Mouse (Mus musculus): ENCODE data around the gene Pygm. TPM values are rescaled to one million over a fixed set of nuclear protein-coding genes. Genes with fewer than 3 reads are reported as not detected.

The Pygm gene
- polyA plus RNA-seq, 1 experiment from 2014 or later = 6.2 TPM

DNA sequence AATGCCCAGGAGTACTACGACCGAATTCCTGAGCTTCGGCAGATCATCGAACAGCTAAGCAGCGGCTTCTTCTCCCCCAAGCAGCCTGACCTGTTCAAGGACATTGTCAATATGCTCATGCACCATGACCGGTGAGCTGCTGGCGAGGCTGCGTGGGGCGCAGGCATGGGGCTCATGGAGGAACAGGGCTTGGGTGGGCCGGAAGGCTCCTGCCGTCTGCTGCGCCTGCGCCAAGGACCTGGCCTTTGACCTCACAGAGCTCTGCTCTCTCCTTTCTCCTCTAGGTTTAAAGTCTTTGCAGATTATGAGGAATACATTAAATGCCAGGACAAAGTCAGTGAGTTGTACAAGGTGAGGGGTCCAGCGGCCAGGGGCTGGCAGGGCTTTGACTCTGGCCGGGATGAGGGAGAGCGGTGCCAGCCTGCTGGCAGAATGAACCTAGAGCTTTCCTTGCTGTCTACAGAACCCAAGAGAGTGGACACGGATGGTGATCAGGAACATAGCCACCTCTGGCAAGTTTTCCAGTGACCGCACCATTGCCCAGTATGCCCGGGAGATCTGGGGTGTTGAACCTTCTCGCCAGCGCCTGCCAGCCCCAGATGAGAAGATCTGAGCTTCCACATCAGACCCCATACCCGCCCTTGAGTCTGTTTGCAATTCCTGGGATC is 13.5 kb downstream of the Pygm start:
- WGBS = 78% methylated on average over 22 of the region's 22 CpGs
- DNase-seq (ENCODE audit: low spot score) = no peak
- ATAC-seq (replicated peaks; ENCODE audit: low FRiP score, low TSS enrichment, low read depth) = no peak
- Histone ChIP-seq H3K9me3 (ENCODE audit: control insufficient read depth, low read length) (no peaks in the 10 kb centered on the region), H3K4me3 (ENCODE audit: low read depth, low read length) (no peak overlapping the region), H3K27me3 (replicated peaks; ENCODE audit: control insufficient read depth, insufficient read depth, low read length) (peaks cover 30% of the 10 kb centered on the region), H3K9ac (ENCODE audit: low read length) (no peak overlapping the region), H3K4me2 (ENCODE audit: low read length) (no peak overlapping the region), H3K36me3 (ENCODE audit: control insufficient read depth, insufficient read depth, low read length) (no peaks in the 10 kb centered on the region), H3K27ac (ENCODE audit: low read depth) (no peak overlapping the region), H3K4me1 (replicated peaks; ENCODE audit: control insufficient read depth, insufficient read depth, low read length) (peaks cover 35% of the 10 kb centered on the region)

GRCm38 (mm10) chr19:6398447-6399284 is 14.5 kb downstream of the Pygm start:
- Histone ChIP-seq H3K27me3 (replicated peaks; ENCODE audit: control insufficient read depth, insufficient read depth, low read length) (peaks cover 30% of the 10 kb centered on the region), H3K4me3 (ENCODE audit: low read depth, low read length) (peak overlapping the region; percentile 52), H3K36me3 (ENCODE audit: control insufficient read depth, insufficient read depth, low read length) (no peaks in the 10 kb centered on the region), H3K4me2 (ENCODE audit: low read length) (peak overlapping the region; percentile 98), H3K4me1 (replicated peaks; ENCODE audit: control insufficient read depth, insufficient read depth, low read length) (peaks cover 35% of the 10 kb centered on the region), H3K27ac (ENCODE audit: low read depth) (no peak overlapping the region; the same call in 1 of the 2 replicates), H3K9ac (ENCODE audit: low read length) (no peak overlapping the region), H3K9me3 (ENCODE audit: control insufficient read depth, low read length) (no peaks in the 10 kb centered on the region)
- DNase-seq (ENCODE audit: low spot score) (peak; percentile 72), ATAC-seq (replicated peaks; ENCODE audit: low FRiP score, low TSS enrichment, low read depth) (peak; percentile 42; the same call in 1 of the 2 replicates)
- under 1% methylated on average over 38 of the region's 39 CpGs for WGBS

- H3K27me3 ChIP-seq (replicated peaks; ENCODE audit: control insufficient read depth, insufficient read depth, low read length) = peaks cover 33% of the 10 kb centered on the region
- under 1% methylated on average over 83 of the region's 87 CpGs for WGBS
- H3K4me2 ChIP-seq (ENCODE audit: low read length) = peak within 1 kb of the TSS; percentile 98
- peaks cover 35% of the 10 kb centered on the region for H3K4me1 ChIP-seq (replicated peaks; ENCODE audit: control insufficient read depth, insufficient read depth, low read length)
- DNase-seq (ENCODE audit: low spot score) (peak; percentile 71), ATAC-seq (replicated peaks; ENCODE audit: low FRiP score, low TSS enrichment, low read depth) (peak; percentile 26; the same call in 1 of the 2 replicates)
- H3K27ac ChIP-seq (ENCODE audit: low read depth) = no peak within 1 kb of the TSS; the same call in 1 of the 2 replicates
- no peaks in the 10 kb centered on the region for H3K9me3 ChIP-seq (ENCODE audit: control insufficient read depth, low read length)
- H3K36me3 ChIP-seq (ENCODE audit: control insufficient read depth, insufficient read depth, low read length) = no peaks in the 10 kb centered on the region
- peak within 1 kb of the TSS; percentile 51 for H3K9ac ChIP-seq (ENCODE audit: low read length)
- peak within 1 kb of the TSS; percentile 52 for H3K4me3 ChIP-seq (ENCODE audit: low read depth, low read length)
Observed at GRCm38 (mm10) chr19:6399285-6400095, 15.3 kb downstream of the Pygm start, which contains the start of gene Rasgrp2. Rasgrp2 (plus strand) TSS chr19:6399340.

DNA sequence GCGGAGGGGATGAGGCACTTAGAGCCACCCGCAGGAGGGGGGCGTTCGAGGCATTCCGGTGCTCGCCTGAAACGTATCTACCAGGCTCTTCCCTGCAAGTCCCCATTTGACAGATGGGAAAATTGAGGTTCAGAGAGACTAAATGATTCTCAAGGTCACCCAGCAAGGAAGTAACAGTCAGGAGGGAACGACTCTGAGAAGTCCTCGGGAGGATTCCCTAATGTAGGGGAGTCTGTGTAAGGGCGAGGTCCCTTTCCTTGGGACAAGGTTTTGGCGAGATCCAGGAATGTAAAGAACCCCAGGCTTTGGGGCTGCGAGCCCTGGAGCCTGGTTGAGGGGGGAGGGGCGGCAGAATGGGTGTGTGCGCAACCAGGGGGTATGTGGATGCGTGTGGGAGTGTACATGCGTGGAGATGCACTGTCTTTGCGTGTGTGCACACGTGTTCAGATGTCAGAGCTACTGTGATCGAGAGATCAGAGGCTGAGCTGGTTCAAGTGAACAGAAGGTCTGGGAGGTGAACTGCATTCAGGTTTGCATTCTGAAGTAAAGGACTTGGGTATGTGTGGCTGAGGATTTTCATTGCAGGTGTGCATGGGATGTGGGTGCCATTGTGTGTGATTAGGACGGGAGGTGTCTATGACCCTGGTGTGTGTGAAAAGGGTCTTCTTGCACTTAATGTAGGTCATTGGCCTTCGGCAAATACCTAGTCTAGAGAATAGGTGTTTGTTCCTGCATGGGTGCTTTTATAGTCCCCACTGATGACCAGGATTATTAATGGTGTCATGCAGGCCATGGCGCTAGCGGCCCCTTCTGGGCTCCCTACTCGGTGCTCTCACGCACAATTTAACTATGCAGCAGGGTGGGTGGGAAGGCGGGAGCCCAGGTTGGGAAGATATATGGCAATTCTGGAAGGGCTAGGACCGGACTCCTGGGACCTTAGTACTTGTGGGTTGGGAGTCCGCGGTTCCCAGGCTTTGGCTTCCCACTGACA is 16.2 kb downstream of the Pygm start:
- Histone ChIP-seq H3K9ac (ENCODE audit: low read length) (0 out of 2 replicates have a peak overlapping the region, but pooled peaks have one; percentile 51), H3K4me1 (replicated peaks; ENCODE audit: control insufficient read depth, insufficient read depth, low read length) (peaks cover 35% of the 10 kb centered on the region), H3K9me3 (ENCODE audit: control insufficient read depth, low read length) (no peaks in the 10 kb centered on the region), H3K27me3 (replicated peaks; ENCODE audit: control insufficient read depth, insufficient read depth, low read length) (peaks cover 33% of the 10 kb centered on the region), H3K4me3 (ENCODE audit: low read depth, low read length) (peak overlapping the region; percentile 52), H3K27ac (ENCODE audit: low read depth) (no peak overlapping the region), H3K4me2 (ENCODE audit: low read length) (peak overlapping the region; percentile 98), H3K36me3 (ENCODE audit: control insufficient read depth, insufficient read depth, low read length) (no peaks in the 10 kb centered on the region)
- ATAC-seq (replicated peaks; ENCODE audit: low FRiP score, low TSS enrichment, low read depth) = no peak
- peak; percentile 66 for DNase-seq (ENCODE audit: low spot score)
- 3% methylated on average over 29 of the region's 29 CpGs for WGBS

DNA sequence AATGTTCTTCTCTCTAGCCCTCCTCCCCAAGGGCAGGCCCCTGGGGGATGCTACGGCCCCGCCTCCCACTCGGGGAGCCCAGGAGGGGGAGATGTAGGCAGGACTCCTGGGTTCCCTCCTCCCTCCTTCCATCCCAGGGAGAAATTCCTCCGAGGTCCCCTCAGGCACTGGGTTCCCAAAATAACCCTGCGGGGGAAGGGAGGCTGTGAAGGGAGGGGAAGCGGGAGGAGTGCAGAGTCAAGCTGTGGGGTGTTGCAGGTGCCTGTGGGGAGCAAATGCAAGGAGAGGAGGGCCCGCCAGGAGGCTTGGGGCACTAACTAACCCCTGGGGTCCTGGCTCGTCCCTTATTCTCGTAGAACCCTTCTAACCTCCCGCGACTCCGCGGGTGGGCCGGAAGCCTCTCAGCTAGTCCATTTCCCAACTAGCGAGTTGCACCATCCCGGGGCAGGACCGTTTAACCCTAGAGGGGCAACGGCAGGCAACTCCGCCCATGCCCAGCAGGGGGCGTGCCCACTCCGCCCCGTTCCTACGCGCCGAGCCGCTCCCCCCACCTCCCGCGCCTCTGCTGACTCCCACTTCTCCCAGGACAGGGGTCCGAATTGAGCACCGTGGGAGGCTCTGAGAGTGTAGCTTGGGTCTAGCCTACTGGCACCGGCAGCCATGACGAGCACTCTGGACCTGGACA is 17.1 kb downstream of the Pygm start:
- under 1% methylated on average over 32 of the region's 32 CpGs for WGBS
- Histone ChIP-seq H3K9me3 (ENCODE audit: control insufficient read depth, low read length) (no peaks in the 10 kb centered on the region), H3K27ac (ENCODE audit: low read depth) (no peak overlapping the region), H3K4me1 (replicated peaks; ENCODE audit: control insufficient read depth, insufficient read depth, low read length) (peaks cover 35% of the 10 kb centered on the region), H3K4me3 (ENCODE audit: low read depth, low read length) (peak overlapping the region; percentile 37), H3K4me2 (ENCODE audit: low read length) (peak overlapping the region; percentile 98), H3K27me3 (replicated peaks; ENCODE audit: control insufficient read depth, insufficient read depth, low read length) (peaks cover 33% of the 10 kb centered on the region), H3K36me3 (ENCODE audit: control insufficient read depth, insufficient read depth, low read length) (no peaks in the 10 kb centered on the region), H3K9ac (ENCODE audit: low read length) (0 out of 2 replicates have a peak overlapping the region, but pooled peaks have one; percentile 13)
- ATAC-seq (replicated peaks; ENCODE audit: low FRiP score, low TSS enrichment, low read depth) = 0 out of 2 replicates have a peak, but pooled peaks have one; percentile 26
- DNase-seq (ENCODE audit: low spot score) = peak; percentile 88

DNA sequence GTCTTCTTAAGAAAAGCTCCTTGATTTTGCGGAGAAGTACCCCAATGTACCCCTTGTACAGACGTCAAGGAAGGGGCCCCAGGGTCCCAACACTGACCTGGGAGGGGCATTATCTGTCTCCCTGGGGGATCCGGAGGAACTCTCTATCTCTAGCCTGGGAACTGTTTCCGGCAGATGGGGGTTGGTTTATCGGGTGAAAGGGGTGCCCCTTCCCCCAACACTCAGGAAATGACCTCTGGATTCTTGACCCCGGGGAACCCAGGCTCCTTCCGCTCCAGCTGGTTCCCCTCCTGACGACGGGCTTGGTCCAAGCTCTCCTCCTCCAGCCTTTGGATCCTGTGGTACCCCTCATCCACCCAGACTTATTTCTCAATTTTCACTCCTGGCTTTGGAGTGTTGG is 17.8 kb downstream of the Pygm start:
- H3K27ac ChIP-seq (ENCODE audit: low read depth) = no peak overlapping the region
- H3K9me3 ChIP-seq (ENCODE audit: control insufficient read depth, low read length) = no peaks in the 10 kb centered on the region
- H3K4me2 ChIP-seq (ENCODE audit: low read length) = peak overlapping the region; percentile 98
- no peak overlapping the region for H3K9ac ChIP-seq (ENCODE audit: low read length)
- no peak for ATAC-seq (replicated peaks; ENCODE audit: low FRiP score, low TSS enrichment, low read depth)
- peaks cover 35% of the 10 kb centered on the region for H3K4me1 ChIP-seq (replicated peaks; ENCODE audit: control insufficient read depth, insufficient read depth, low read length)
- peaks cover 33% of the 10 kb centered on the region for H3K27me3 ChIP-seq (replicated peaks; ENCODE audit: control insufficient read depth, insufficient read depth, low read length)
- WGBS = 5% methylated on average over 9 of the region's 9 CpGs
- no peak for DNase-seq (ENCODE audit: low spot score)
- H3K36me3 ChIP-seq (ENCODE audit: control insufficient read depth, insufficient read depth, low read length) = no peaks in the 10 kb centered on the region
- H3K4me3 ChIP-seq (ENCODE audit: low read depth, low read length) = peak overlapping the region; percentile 37

- H3K4me2 ChIP-seq (ENCODE audit: low read length) = no peak overlapping the region
- WGBS = 77% methylated on average over 10 of the region's 10 CpGs
- DNase-seq (ENCODE audit: low spot score) (no peak), ATAC-seq (replicated peaks; ENCODE audit: low FRiP score, low TSS enrichment, low read depth) (no peak)
- H3K9me3 ChIP-seq (ENCODE audit: control insufficient read depth, low read length) = no peaks in the 10 kb centered on the region
- H3K27me3 ChIP-seq (replicated peaks; ENCODE audit: control insufficient read depth, insufficient read depth, low read length) = peaks cover 27% of the 10 kb centered on the region
- H3K27ac ChIP-seq (ENCODE audit: low read depth) = no peak overlapping the region
- H3K9ac ChIP-seq (ENCODE audit: low read length) = no peak overlapping the region
- H3K4me1 ChIP-seq (replicated peaks; ENCODE audit: control insufficient read depth, insufficient read depth, low read length) = peaks cover 29% of the 10 kb centered on the region
- no peaks in the 10 kb centered on the region for H3K36me3 ChIP-seq (ENCODE audit: control insufficient read depth, insufficient read depth, low read length)
- H3K4me3 ChIP-seq (ENCODE audit: low read depth, low read length) = no peak overlapping the region
Observed at GRCm38 (mm10) chr19:6403869-6404268, 19.7 kb downstream of the Pygm start.
